Mouse (Mus musculus): ENCODE measurements at regions not wholly inside any gene's neighbourhood (a gene's known extent, or its start where the extent isn't known, plus 50 kb on each side); places are given as distances from the start of the nearest gene placed in this dataset.

- TF ChIP-seq POLR2A (IDR thresholded peaks at IDR 0.05; ENCODE audit: insufficient read depth, low read length) (no peak), EP300 (IDR thresholded peaks at IDR 0.05; ENCODE audit: insufficient read depth, low read depth, low read length) (no peak)
These were observed 84.2 kb downstream of the Irs2 start for GRCm38 (mm10) chr8:10924001-10924490.
